ENCODE assay signal across 9 mouse cellular contexts in the genomic region with DNA sequence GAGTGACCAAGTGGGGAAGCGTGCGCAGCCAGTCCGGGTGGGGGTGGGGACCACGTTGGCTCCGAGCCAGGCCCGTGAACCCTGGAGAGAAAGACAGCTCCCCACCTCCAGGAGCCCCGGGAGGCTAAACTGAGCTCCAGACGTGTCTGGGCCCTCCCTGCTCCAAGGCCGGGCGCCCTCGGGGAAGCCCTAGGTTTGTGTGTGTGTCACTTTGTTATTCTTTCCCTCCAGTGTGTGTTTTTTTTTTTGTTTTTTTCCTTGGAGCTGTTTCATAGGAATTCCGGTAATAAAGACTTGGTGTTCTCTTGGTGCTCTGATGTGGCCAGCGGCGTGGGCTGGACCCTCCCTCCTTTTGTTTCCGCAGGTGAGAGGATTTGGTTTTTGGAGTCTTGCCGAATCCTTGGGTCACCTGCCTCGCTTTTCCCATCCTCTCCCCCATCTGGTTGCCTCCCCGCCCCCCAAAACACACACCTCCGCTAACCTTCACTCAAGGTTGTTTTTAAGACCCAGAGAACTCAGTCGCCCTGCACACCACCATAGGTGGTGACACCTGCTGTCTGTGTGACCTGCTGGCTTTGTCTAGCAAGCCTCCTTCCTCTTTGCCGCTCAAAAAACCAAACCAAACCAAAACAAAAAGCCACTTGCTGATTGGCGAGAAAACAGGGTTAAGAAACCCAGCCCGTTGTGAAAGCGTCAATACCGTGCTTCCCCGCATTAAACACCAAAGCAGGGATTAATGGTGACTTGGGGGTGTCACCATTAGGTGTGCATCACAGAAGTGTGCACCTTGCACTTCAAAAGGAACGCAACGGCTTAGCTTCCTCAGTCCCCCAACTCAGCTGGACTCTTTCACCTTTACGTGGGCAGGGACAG. TPM values are rescaled to one million over a fixed set of nuclear protein-coding genes. Genes with fewer than 3 reads are reported as not detected.
DNase-seq lines count a peak whose midpoint lies in the region; ATAC-seq lines count a peak whose summit lies in the region.
"Had no signal": no experiment of that assay in that cellular context is flagged by ENCODE, and none has a peak within 500 bp of the region (broad histone marks: within the 10 kb centered on the region; RNA-seq: fewer than 3 reads in every experiment).

No protein-coding gene starts in this region.

- H3K4me2 ChIP-seq in heart, embryonic 13.5 days = peak overlapping the region; percentile 69
- H3K4me2 ChIP-seq in embryonic facial prominence, embryonic 14.5 days (ENCODE audit: low read depth, low read length) = peak overlapping the region; percentile 36
- H3K4me2 ChIP-seq in liver, embryonic 12.5 days = peak overlapping the region; percentile 43

- ATAC-seq in heart, embryonic 13.5 days (ENCODE audit: extremely low read depth, insufficient number of reproducible peaks, low FRiP score, low TSS enrichment) = no peak
- ATAC-seq in embryonic facial prominence, embryonic 14.5 days (ENCODE audit: low read depth) = no peak; the same call in 1 of the 2 replicates
- no peak for ATAC-seq in liver, embryonic 12.5 days

- peaks cover 50% of the 10 kb centered on the region for H3K27me3 ChIP-seq in heart, embryonic 13.5 days (replicated peaks)
- peaks cover 34% of the 10 kb centered on the region for H3K27me3 ChIP-seq in embryonic facial prominence, embryonic 14.5 days (replicated peaks; ENCODE audit: control insufficient read depth, insufficient read depth, low read length)
- H3K27me3 ChIP-seq in liver, embryonic 12.5 days (replicated peaks) = peaks cover 91% of the 10 kb centered on the region
- H3K27me3 ChIP-seq: megakaryocyte, embryonic 14.5 days had no signal

- H3K4me1 ChIP-seq in heart, embryonic 13.5 days = peaks cover 47% of the 10 kb centered on the region
- H3K4me1 ChIP-seq in embryonic facial prominence, embryonic 14.5 days (ENCODE audit: control insufficient read depth, insufficient read depth, low read length) = peaks cover 16% of the 10 kb centered on the region
- peaks cover 13% of the 10 kb centered on the region for H3K4me1 ChIP-seq in liver, embryonic 12.5 days

- H3K4me3 ChIP-seq in heart, embryonic 13.5 days = peak overlapping the region; percentile 38
- H3K4me3 ChIP-seq in embryonic facial prominence, embryonic 14.5 days (ENCODE audit: low read depth, low read length) = peak overlapping the region; percentile 18
- H3K4me3 ChIP-seq in liver, embryonic 12.5 days = peak overlapping the region; percentile 14; the same call in 1 of the 2 replicates
- H3K4me3 ChIP-seq: megakaryocyte, embryonic 14.5 days had no signal

- WGBS in heart, embryonic 13.5 days = 10% methylated on average over 29 of the region's 29 CpGs
- WGBS in embryonic facial prominence, embryonic 14.5 days = 10% methylated on average over 29 of the region's 29 CpGs
- 4% methylated on average over 29 of the region's 29 CpGs for whole genome bisulfite sequencing in liver, embryonic 12.5 days (ENCODE audit: insufficient replicate concordance)

- DNase-seq in heart, adult 18-20 months = no peak
- peak; percentile 77 for DNase-seq in CD4-positive, CD25-positive, alpha-beta regulatory T cell, adult 2 months (ENCODE audit: low read depth, low spot score)
- no peak for DNase-seq in embryonic facial prominence, embryonic 14.5 days (ENCODE audit: low spot score)
- DNase-seq in thymus, postnatal 36 days = peak; percentile 40 to 43
- no peak for DNase-seq in layer of hippocampus, adult 8-10 months (ENCODE audit: low spot score in 2 of 2)
- no peak for DNase-seq in cerebellum, postnatal 36 days

- H3K9me3 ChIP-seq in heart, embryonic 13.5 days = no peaks in the 10 kb centered on the region
- H3K9me3 ChIP-seq in embryonic facial prominence, embryonic 14.5 days (ENCODE audit: control insufficient read depth, low read length) = no peaks in the 10 kb centered on the region
- H3K9me3 ChIP-seq in liver, embryonic 12.5 days (replicated peaks) = no peaks in the 10 kb centered on the region
- H3K9me3 ChIP-seq: megakaryocyte, embryonic 14.5 days had no signal

- no peak overlapping the region for H3K27ac ChIP-seq in heart, embryonic 13.5 days (replicated peaks)
- H3K27ac ChIP-seq in embryonic facial prominence, embryonic 14.5 days (replicated peaks; ENCODE audit: low read depth, low read length) = no peak overlapping the region
- no peak overlapping the region for H3K27ac ChIP-seq in liver, embryonic 12.5 days

- H3K36me3 ChIP-seq in heart, embryonic 13.5 days = no peaks in the 10 kb centered on the region
- H3K36me3 ChIP-seq in embryonic facial prominence, embryonic 14.5 days (ENCODE audit: control insufficient read depth, insufficient read depth, low read length) = no peaks in the 10 kb centered on the region
- no peaks in the 10 kb centered on the region for H3K36me3 ChIP-seq in liver, embryonic 12.5 days

- H3K9ac ChIP-seq in heart, embryonic 13.5 days = peak overlapping the region; percentile 76
- H3K9ac ChIP-seq in embryonic facial prominence, embryonic 14.5 days (ENCODE audit: low read depth, low read length) = peak overlapping the region; percentile 45; the same call in 1 of the 2 replicates
- H3K9ac ChIP-seq in liver, embryonic 12.5 days = no peak overlapping the region

RNA-seq across cellular contexts. Expression of a gene that starts 10.1 kb away (rescaled TPM):
- polyA plus RNA-seq in heart, embryonic 13.5 days (2015; fragmentation: Nextera tagmentation; extraction: Ambion mirVana) = 76.0 and 82.1 TPM in 2 replicates
- 100 to 1,000 TPM; 327 to 375 TPM for total RNA-seq in heart, adult 18-20 months (2021)
- 55.6 and 59.4 TPM in 2 replicates for polyA plus RNA-seq in embryonic facial prominence, embryonic 14.5 days (2014; fragmentation: Nextera tagmentation; extraction: Ambion mirVana)
- 47.0 and 47.6 TPM in 2 replicates for polyA plus RNA-seq in liver, embryonic 12.5 days (2016; fragmentation: Nextera tagmentation; extraction: Ambion mirVana)
- total RNA-seq in layer of hippocampus, adult 8-10 months (2022) = 10 to 100 TPM; 63.2 to 64.8 (median 63.7) TPM

Comparison
In these comparisons a context has a peak if more than half of its experiments do, and no peak if none do; other contexts are left out.
1. DNase-seq: peak in CD4-positive, CD25-positive, alpha-beta regulatory T cell, adult 2 months (single experiment) and thymus, postnatal 36 days (2 of 2); none in heart, adult 18-20 months (0 of 2), embryonic facial prominence, embryonic 14.5 days (single experiment), layer of hippocampus, adult 8-10 months (0 of 2) and cerebellum, postnatal 36 days (0 of 2).
2. Peak in every context shown above with its lines, with median percentiles within 50 percentile points of each other: H3K4me2 ChIP-seq and H3K4me3 ChIP-seq.